Mouse (Mus musculus) ES-E14 (cell line): Measurements from ENCODE around the gene Dock9. TPM values are rescaled to one million over a fixed set of nuclear protein-coding genes. Genes with fewer than 3 reads are reported as not detected.

Experiments
- DNase-seq: peaks from one replicate; pipeline ENCODE4 v3.0.0-alpha.2; 2013; ENCODE audit warnings: low read depth, low spot score
- H3K27ac ChIP-seq: 2 replicates; pipeline ENCODE4 v1.5.1; 2012; ENCODE audit warnings: low read depth, mild to moderate bottlenecking, low read length, moderate library complexity, mixed read lengths; ENCODE audit not compliant: poor library complexity, insufficient read depth, severe bottlenecking
- H3K36me3 ChIP-seq: 2 replicates; pipeline ENCODE4 v1.6.1; 2012; ENCODE audit warnings: mild to moderate bottlenecking, low read length, moderate library complexity, mixed read lengths; ENCODE audit not compliant: control insufficient read depth, poor library complexity, insufficient read depth, severe bottlenecking
- H3K4me1 ChIP-seq, 2 experiments: fragments of 150-350 bp in 1 of 2; sonication (generic) in 1 of 2; 2 replicates each; pipeline ENCODE4 v1.6.1; 2012; ENCODE audit warnings: low read length in 2 of 2, mild to moderate bottlenecking in 1 of 2, mixed read lengths in 1 of 2; ENCODE audit not compliant: control insufficient read depth in 2 of 2, insufficient read depth in 2 of 2, poor library complexity in 1 of 2
- H3K4me3 ChIP-seq, 2 experiments: fragments of 150-350 bp in 1 of 2; sonication (generic) in 1 of 2; 2 replicates each; pipeline ENCODE4 v1.5.1; 2012; ENCODE audit warnings: low read length in 2 of 2, low read depth in 1 of 2, mild to moderate bottlenecking in 1 of 2, mixed read lengths in 1 of 2; ENCODE audit not compliant: insufficient read depth in 1 of 2, poor library complexity in 1 of 2, severe bottlenecking in 1 of 2
- H3K9ac ChIP-seq: 2 replicates; pipeline ENCODE4 v1.6.1; 2012; ENCODE audit warnings: low read depth, mild to moderate bottlenecking, low read length, mixed read lengths; ENCODE audit not compliant: poor library complexity, insufficient read depth, severe bottlenecking
- H3K9me3 ChIP-seq: fragments of 150-350 bp; sonication (generic); 2 replicates; pipeline ENCODE4 v1.6.1; 2012; ENCODE audit warnings: low read depth, mild to moderate bottlenecking, low read length; ENCODE audit not compliant: control insufficient read depth, insufficient read depth
- CHD2 ChIP-seq: IDR thresholded peaks from 2 replicates; pipeline ENCODE4 v1.6.1; 2014; ENCODE audit warnings: mild to moderate bottlenecking, low read depth, low read length, inconsistent platforms
- HCFC1 ChIP-seq: IDR thresholded peaks from 2 replicates; pipeline ENCODE4 v1.6.1; 2012; ENCODE audit warnings: low read length, inconsistent platforms, borderline replicate concordance; ENCODE audit not compliant: insufficient read depth
- MAFK ChIP-seq: IDR thresholded peaks from 2 replicates; pipeline ENCODE4 v1.6.1; 2014; ENCODE audit warnings: mild to moderate bottlenecking, low read depth, low read length, inconsistent platforms; ENCODE audit not compliant: insufficient read depth
- ZC3H11A ChIP-seq: IDR thresholded peaks from 2 replicates; pipeline ENCODE4 v1.6.1; 2012; ENCODE audit warnings: low read depth, mild to moderate bottlenecking, inconsistent platforms, low read length, borderline replicate concordance
- ZNF384 ChIP-seq: IDR thresholded peaks from 2 replicates; pipeline ENCODE4 v1.6.1; 2012; ENCODE audit warnings: low read depth, low read length, inconsistent platforms
- in situ Hi-C, 2 experiments: fragments of 600-800 bp; cut with MboI; formaldehyde crosslinking; loops; one replicate each; pipeline ENCODE4 v1.15.1; 2025; ENCODE audit warnings: low sequenced_read_pairs in 2 of 2, inconsistent platforms in 1 of 2; ENCODE audit not compliant: unreplicated experiment in 2 of 2
- total RNA-seq: library from RNA; depleted of rRNA; stranded (reverse); fragments of 300-350 nt; gene quantifications from 2 replicates; pipeline ENCODE4 v1.2.3, GENCODE M21; 2012; rRNA removed

The Dock9 gene
- total RNA-seq, 1 experiment, result 8.3 TPM

DNA sequence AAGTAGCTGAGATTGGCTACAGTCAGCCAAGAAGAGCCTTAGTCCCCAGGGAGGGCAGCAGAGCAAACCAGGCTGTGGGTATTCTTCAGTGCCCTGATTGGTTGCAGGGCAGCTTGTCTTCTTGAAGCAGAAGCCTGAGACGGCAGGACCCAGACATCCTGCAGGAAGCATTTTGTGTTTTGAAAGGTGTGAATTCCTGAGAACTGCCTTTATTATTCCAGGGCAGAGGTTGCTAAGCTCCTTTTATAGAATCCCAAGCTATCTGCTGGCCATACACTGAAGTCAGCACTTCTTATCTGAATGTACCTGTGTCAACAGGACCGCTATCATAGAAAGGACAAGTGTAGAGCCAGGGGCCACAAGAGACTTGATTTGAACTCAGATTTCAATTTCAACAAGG is 303.4 kb downstream of the Dock9 start:
- no peak for DNase-seq
- in situ Hi-C loops, result no loop called here
- TF ChIP-seq ZNF384, result no peak
- no peak for TF ChIP-seq HCFC1
- no peak for TF ChIP-seq CHD2
- no peak for TF ChIP-seq ZC3H11A
- no peak for TF ChIP-seq MAFK

DNA sequence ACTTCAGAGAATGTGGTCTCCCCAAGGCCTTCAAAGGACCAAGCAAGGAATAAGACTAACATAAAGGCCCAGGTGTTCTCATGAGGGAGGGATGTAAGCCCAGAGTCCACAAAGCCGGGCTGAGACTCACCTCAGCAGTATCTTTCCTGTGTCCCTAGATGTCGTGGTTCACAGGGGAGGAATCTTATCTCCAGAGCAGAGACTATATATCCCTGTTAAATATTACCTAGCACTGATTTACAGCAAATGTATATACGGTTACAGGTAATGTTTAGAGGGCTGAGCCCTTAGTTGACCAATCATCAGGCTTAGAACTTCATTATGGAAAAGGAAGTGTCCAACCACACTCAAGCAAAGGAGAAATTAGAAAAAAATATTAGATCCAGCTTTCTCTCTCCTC is 303.9 kb downstream of the Dock9 start:
- TF ChIP-seq MAFK (no peak), ZNF384 (no peak), CHD2 (no peak), HCFC1 (no peak), ZC3H11A (no peak)
- no peaks in the 10 kb centered on the region for H3K4me1 ChIP-seq
- no peak overlapping the region for H3K27ac ChIP-seq
- H3K9me3 ChIP-seq, result no peaks in the 10 kb centered on the region
- in situ Hi-C loops, result no loop called here
- no peak overlapping the region for H3K4me3 ChIP-seq
- no peaks in the 10 kb centered on the region for H3K36me3 ChIP-seq
- DNase-seq, result no peak
- H3K9ac ChIP-seq, result no peak overlapping the region

More for the DNA sequence above, 303.4 kb downstream of the Dock9 start:
- no peaks in the 10 kb centered on the region for H3K36me3 ChIP-seq
- H3K27ac ChIP-seq, result no peak overlapping the region
- no peak overlapping the region for H3K4me3 ChIP-seq
- H3K9ac ChIP-seq, result no peak overlapping the region
- no peaks in the 10 kb centered on the region for H3K4me1 ChIP-seq
- no peaks in the 10 kb centered on the region for H3K9me3 ChIP-seq

DNA sequence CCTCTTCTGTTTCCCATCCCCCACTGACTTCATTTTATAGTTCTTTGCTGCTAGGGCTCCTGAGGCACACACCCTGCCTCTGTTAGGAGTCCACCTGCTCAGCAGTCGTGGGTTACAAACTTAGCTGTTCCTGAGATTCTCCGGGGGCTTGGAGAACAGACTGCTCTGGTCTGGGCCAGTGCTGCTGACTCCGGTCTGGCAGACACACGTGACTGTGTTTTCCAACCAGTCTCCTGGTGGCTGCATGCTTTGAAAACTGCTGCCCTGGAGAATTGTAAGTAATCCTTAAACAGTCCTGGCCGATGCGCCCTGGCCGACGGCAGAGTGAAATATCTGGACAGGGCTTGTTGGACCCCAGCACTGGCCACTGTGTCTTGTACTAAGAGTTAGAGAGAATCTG is 305.3 kb downstream of the Dock9 start:
- no peaks in the 10 kb centered on the region for H3K36me3 ChIP-seq
- no peak overlapping the region for H3K4me3 ChIP-seq
- in situ Hi-C loops, result no loop called here
- DNase-seq, result no peak
- H3K9me3 ChIP-seq, result no peaks in the 10 kb centered on the region
- no peak overlapping the region for H3K27ac ChIP-seq
- H3K9ac ChIP-seq, result no peak overlapping the region
- TF ChIP-seq ZC3H11A, result no peak
- TF ChIP-seq ZNF384, result no peak
- TF ChIP-seq CHD2, result no peak
- TF ChIP-seq HCFC1, result no peak
- no peak for TF ChIP-seq MAFK
- H3K4me1 ChIP-seq, result no peaks in the 10 kb centered on the region

Other genes with a start within 250 kb of the Dock9 start
- gene Ubac2, start 80.8 kb upstream of the Dock9 start, total RNA-seq, result 41.5 and 83.4 TPM in 2 replicates
- gene Gpr18, start 117.9 kb upstream of the Dock9 start, total RNA-seq, result 0.42 and 0.49 TPM in 2 replicates
- gene Gpr183, start 167.4 kb upstream of the Dock9 start, total RNA-seq, result 0.32 and 0.45 TPM in 2 replicates
- gene Timm8a2, start 236.8 kb upstream of the Dock9 start, total RNA-seq, result 2.6 and 3.2 TPM in 2 replicates